Comparison of ENCODE assay signal across 10 mouse cellular contexts in the genomic region with DNA sequence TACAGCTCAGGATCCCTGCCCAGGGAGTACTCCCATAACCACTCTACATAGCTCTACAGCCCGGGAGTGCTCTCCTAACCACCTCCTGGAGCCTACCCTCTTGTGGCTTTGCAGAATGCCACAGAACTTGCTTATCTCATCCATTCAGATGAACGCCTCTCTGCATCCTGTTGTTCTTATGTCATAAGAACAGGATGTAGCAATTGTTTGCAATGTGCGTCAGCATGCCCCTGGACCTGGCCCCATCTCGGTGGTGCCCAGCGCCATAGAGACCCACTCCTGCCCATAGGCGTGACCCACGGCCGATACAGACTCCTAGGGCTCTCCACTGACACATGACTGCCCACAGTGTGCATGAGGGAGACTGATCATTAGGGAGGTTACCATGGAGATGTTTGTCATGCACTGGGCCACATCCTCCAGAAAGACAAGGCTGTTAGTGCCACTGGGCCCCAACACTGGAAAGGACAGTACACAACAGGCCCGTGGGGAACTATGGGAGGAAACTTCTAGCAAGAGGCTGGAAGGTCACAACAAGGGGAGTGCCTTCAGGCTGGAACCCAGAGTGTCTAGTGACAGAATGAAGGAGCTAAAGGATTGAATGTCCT. TPM values are rescaled to one million over a fixed set of nuclear protein-coding genes. Genes with fewer than 3 reads are reported as not detected.
DNase-seq lines count a peak whose midpoint lies in the region.
"Had no signal": no experiment of that assay in that cellular context is flagged by ENCODE, and none has a peak within 500 bp of the region (broad histone marks: within the 10 kb centered on the region; RNA-seq: fewer than 3 reads in every experiment).

No protein-coding gene starts in this region.

- intact Hi-C loops in heart, postnatal 25 days (cut with DNase I), result no loop called here
- intact Hi-C loops in heart, postnatal 36 days (cut with DNase I), result no loop called here

- DNase-seq in heart, adult 11 months, result peak; percentile 97
- no peak for DNase-seq in heart, postnatal 25 days (ENCODE audit: low spot score)
- peak; percentile 32 for DNase-seq in Muller cell, postnatal 12 days (ENCODE audit: inconsistent ontology term)
- DNase-seq in heart, postnatal 36 days, result peak; percentile 16 to 25
- peak; percentile 89 to 93 for DNase-seq in lung, adult 18-20 months
- no peak for DNase-seq in cerebellum, adult 11-12 months
- DNase-seq in ovary, postnatal 10 days (ENCODE audit: low spot score), result no peak
- DNase-seq in gastrocnemius, postnatal 4 days (ENCODE audit: low spot score in 2 of 2), result no peak

RNA-seq across cellular contexts. Expression of a gene that starts 16.3 kb away (rescaled TPM):
- total RNA-seq in heart, postnatal 25 days (2021), result not detected
- total RNA-seq in heart, postnatal 36 days (2021), result not detected
- not detected for total RNA-seq in gastrocnemius, postnatal 4 days (2021)
- total RNA-seq: heart, postnatal 14 days had no signal

RNA-seq across cellular contexts. Expression of a gene that starts 31.2 kb away (rescaled TPM):
- total RNA-seq in heart, postnatal 25 days (2021), result not detected
- total RNA-seq in heart, postnatal 36 days (2021), result not detected
- total RNA-seq in gastrocnemius, postnatal 4 days (2021), result not detected
- total RNA-seq: ES-E14; heart, postnatal 14 days had no signal

RNA-seq across cellular contexts. Expression of a gene that starts 57.1 kb away (rescaled TPM):
- total RNA-seq in heart, postnatal 25 days (2021), result 10 to 100 TPM; 19.8 to 21.2 TPM
- 10 to 100 TPM; 14.4 to 16.3 TPM for total RNA-seq in heart, postnatal 36 days (2021)
- total RNA-seq in gastrocnemius, postnatal 4 days (2021), result 10 to 100 TPM; 43.1 to 47.7 TPM

Comparison
In these comparisons a context has a peak if more than half of its experiments do, and no peak if none do; other contexts are left out.
1. DNase-seq: peak in heart, adult 11 months (single experiment), Muller cell, postnatal 12 days (single experiment), heart, postnatal 36 days (2 of 2) and lung, adult 18-20 months (2 of 2); none in heart, postnatal 25 days (single experiment), cerebellum, adult 11-12 months (single experiment), ovary, postnatal 10 days (single experiment) and gastrocnemius, postnatal 4 days (0 of 2).